Mouse (Mus musculus) midbrain, embryonic 14.5 days (tissue): ENCODE measurements at regions not wholly inside any gene's neighbourhood (a gene's known extent, or its start where the extent isn't known, plus 50 kb on each side); places are given as distances from the start of the nearest gene placed in this dataset.

Experiments
- ATAC-seq: fragments of 200-750 bp; cut with Nextera tagmentation; 2 replicates; pipeline ENCODE4 v1.8.0; 2017; ENCODE audit warnings: moderate number of reproducible peaks, moderate library complexity; ENCODE audit not compliant: low FRiP score, low TSS enrichment
- DNase-seq: peaks from one replicate; pipeline ENCODE4 v3.0.0-alpha.2; 2015
- H3K27ac ChIP-seq: fragments of 300-500 bp; sonication (generic); replicated peaks from 2 replicates; pipeline ENCODE4 v1.5.1; 2014; ENCODE audit warnings: mild to moderate bottlenecking, low read depth, low read length, moderate library complexity
- H3K27me3 ChIP-seq: fragments of 300-500 bp; sonication (generic); 2 replicates; pipeline ENCODE4 v1.6.1; 2014; ENCODE audit warnings: low read length, control low read depth, mixed read lengths; ENCODE audit not compliant: control insufficient read depth, insufficient read depth
- H3K36me3 ChIP-seq: fragments of 300-500 bp; sonication (generic); 2 replicates; pipeline ENCODE4 v1.6.1; 2014; ENCODE audit warnings: low read length, control low read depth; ENCODE audit not compliant: control insufficient read depth, insufficient read depth
- H3K4me1 ChIP-seq: fragments of 300-500 bp; sonication (generic); 2 replicates; pipeline ENCODE4 v1.6.1; 2014; ENCODE audit warnings: mild to moderate bottlenecking, antibody characterized with exemption, low read length, control low read depth; ENCODE audit not compliant: control insufficient read depth, insufficient read depth
- H3K4me2 ChIP-seq: fragments of 300-500 bp; sonication (generic); 2 replicates; pipeline ENCODE4 v1.6.1; 2014; ENCODE audit warnings: mild to moderate bottlenecking, low read length, moderate library complexity
- H3K4me3 ChIP-seq: fragments of 300-500 bp; sonication (generic); replicated peaks from 2 replicates; pipeline ENCODE4 v1.5.1; 2014; ENCODE audit warnings: low read depth, low read length
- H3K9ac ChIP-seq: fragments of 300-500 bp; sonication (generic); replicated peaks from 2 replicates; pipeline ENCODE4 v1.6.1; 2014; ENCODE audit warnings: mild to moderate bottlenecking, low read length, moderate library complexity
- H3K9me3 ChIP-seq: fragments of 300-500 bp; sonication (generic); 2 replicates; pipeline ENCODE4 v1.6.1; 2016; ENCODE audit warnings: low read length, control low read depth, mixed read lengths; ENCODE audit not compliant: control insufficient read depth
- WGBS: fragments of 180-500 bp; shearing (Covaris S2); extraction: QIAGEN DNeasy Blood & Tissue Kit; methylation state at CpG from one replicate; pipeline ENCODE4 v1.1.7; 2014; 5-methylcytosine and 5-hydroxymethylcytosine counted together

DNA sequence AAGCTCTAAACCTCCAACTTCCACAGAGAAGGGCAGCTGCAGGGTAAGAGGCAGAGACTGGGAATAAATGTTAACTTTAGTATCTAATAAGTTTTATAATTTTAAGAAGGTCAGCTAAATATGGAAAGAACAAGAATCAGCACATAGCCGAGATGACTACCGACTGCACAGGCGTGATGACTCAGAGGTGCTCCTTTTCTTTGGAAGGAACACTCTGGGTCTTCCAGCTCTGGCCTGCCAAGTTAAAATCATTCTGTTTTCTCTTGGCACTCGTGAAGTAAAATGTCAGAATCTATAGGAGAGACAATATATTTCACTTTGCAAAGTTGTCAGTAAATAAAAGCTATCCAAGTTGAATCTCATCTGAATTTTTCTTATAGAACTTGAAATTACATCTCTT lies 96.2 kb upstream of the Magi2 start:
- no peak for ATAC-seq

DNA sequence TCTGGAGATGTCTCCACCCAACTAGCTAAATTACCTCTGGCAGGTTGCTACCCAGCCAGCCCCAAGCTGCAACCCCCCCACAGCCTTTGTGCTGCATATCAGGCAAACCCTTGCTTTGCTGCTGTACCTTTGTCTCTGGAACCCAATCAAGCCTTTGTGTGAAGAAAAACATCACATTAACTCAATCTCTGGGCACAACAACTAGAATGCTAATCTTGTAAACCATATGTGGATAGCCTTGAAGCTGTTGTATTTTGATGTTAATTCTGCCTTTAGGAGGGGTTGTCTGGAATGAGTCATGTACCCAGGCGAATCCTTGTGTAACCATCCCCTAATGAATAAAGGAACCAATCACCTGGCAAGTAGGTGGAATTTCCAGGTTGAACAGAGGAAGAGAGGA lies 72.3 kb upstream of the Magi2 start:
- no peaks in the 10 kb centered on the region for H3K27me3 ChIP-seq
- no peak overlapping the region for H3K27ac ChIP-seq
- H3K4me2 ChIP-seq = no peak overlapping the region
- no peaks in the 10 kb centered on the region for H3K4me1 ChIP-seq
- H3K9ac ChIP-seq = no peak overlapping the region
- DNase-seq (no peak), ATAC-seq (no peak)
- no peaks in the 10 kb centered on the region for H3K36me3 ChIP-seq
- no peak overlapping the region for H3K4me3 ChIP-seq
- 67% methylated on average over 1 of the region's 1 CpGs for WGBS
- no peaks in the 10 kb centered on the region for H3K9me3 ChIP-seq

More for the DNA sequence above, 96.2 kb upstream of the Magi2 start:
- H3K4me2 ChIP-seq = no peak overlapping the region
- no peak overlapping the region for H3K4me3 ChIP-seq
- H3K9me3 ChIP-seq = no peaks in the 10 kb centered on the region
- H3K4me1 ChIP-seq = no peaks in the 10 kb centered on the region
- no peaks in the 10 kb centered on the region for H3K36me3 ChIP-seq
- WGBS = 87% methylated on average over 4 of the region's 4 CpGs
- no peaks in the 10 kb centered on the region for H3K27me3 ChIP-seq
- H3K27ac ChIP-seq = no peak overlapping the region
- DNase-seq = no peak
- no peak overlapping the region for H3K9ac ChIP-seq

DNA sequence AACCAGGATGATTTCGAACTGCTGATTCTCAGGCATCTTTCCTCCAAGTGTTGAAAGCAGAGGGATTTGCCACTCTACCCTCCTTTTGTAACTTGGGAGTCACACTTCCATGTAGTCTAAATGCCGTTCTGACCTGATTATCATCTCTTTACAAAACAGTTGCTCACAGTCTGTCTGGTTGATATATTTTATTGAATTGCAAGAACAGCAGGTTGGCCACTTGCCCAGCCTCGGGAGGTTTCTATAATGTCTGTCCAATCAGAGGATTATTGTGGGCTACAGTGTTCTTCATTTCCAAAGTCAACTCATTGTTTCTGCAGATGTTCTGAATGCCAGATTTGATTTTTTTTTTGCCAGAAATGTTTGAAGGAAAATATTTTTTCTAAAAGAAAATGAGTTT lies 68.6 kb upstream of the Magi2 start:
- WGBS = 38% methylated on average over 3 of the region's 3 CpGs
- Histone ChIP-seq H3K9ac (no peak overlapping the region), H3K4me3 (no peak overlapping the region), H3K9me3 (no peaks in the 10 kb centered on the region), H3K4me1 (no peaks in the 10 kb centered on the region), H3K27me3 (no peaks in the 10 kb centered on the region), H3K36me3 (no peaks in the 10 kb centered on the region), H3K4me2 (no peak overlapping the region), H3K27ac (no peak overlapping the region)
- peak; percentile 48 for DNase-seq
- ATAC-seq = no peak

DNA sequence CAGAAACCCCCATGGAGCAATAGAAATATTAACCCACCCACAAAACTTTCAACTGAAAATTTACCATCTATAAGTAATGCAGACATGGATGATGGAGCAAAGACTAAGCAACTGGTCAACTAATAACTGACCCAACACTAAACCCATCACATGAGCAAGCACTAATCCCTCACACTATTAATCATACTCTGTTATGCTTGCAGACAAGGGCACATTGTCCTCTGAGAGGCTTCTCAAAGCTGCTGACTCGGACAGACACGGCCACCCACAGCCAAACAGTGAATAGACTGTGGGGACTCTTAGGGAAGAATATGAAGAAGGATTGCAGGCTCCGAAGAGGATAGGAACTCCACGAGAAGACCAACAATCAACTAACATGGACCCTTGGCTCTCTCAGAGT lies 66.6 kb upstream of the Magi2 start:
- no peaks in the 10 kb centered on the region for H3K4me1 ChIP-seq
- no peak overlapping the region for H3K4me2 ChIP-seq
- no peak overlapping the region for H3K9ac ChIP-seq
- no peaks in the 10 kb centered on the region for H3K36me3 ChIP-seq
- ATAC-seq = no peak
- no peaks in the 10 kb centered on the region for H3K9me3 ChIP-seq
- H3K4me3 ChIP-seq = no peak overlapping the region
- H3K27ac ChIP-seq = no peak overlapping the region
- 55% methylated on average over 4 of the region's 4 CpGs for WGBS
- no peaks in the 10 kb centered on the region for H3K27me3 ChIP-seq
- DNase-seq = no peak
